Mouse (Mus musculus) thymus, adult 2 months (tissue): ENCODE data around the gene Gm27235.

Experiments
- CTCF ChIP-seq: fragments of 200-500 bp; IDR thresholded peaks from 2 replicates; pipeline ENCODE4 v1.5.1; 2012; ENCODE audit warnings: mild to moderate bottlenecking, control low read depth, low read length, moderate library complexity, borderline replicate concordance; ENCODE audit not compliant: control insufficient read depth, poor library complexity, insufficient read depth; ENCODE audit errors: extremely low read depth
- POLR2A ChIP-seq: fragments of 200-500 bp; IDR thresholded peaks from 2 replicates; pipeline ENCODE4 v1.6.1; 2012; ENCODE audit warnings: mild to moderate bottlenecking, low read length, control low read depth, moderate library complexity; ENCODE audit not compliant: control insufficient read depth, poor library complexity, insufficient read depth; ENCODE audit errors: extremely low read depth

DNA sequence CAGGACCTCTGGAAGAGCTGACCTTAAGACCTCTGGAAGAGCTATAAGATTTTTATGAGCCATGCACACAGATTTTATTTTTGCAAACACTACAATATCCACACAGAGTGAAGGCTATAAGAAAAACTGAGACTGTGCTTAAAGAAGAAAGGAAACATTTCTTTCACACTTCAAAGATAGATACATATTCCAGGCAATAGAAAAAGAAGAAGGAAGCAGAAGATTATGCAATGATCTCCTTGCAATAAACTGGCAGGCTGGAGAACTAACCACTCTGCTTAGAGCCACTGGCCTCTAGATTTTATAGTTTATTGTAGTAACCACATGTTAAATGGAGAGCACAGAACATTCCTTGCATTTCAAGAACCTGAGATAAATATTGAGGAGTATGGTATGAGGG, 33.1 kb downstream of the Gm27235 start:
- TF ChIP-seq CTCF (no peak), POLR2A (no peak)
